Mouse (Mus musculus): ENCODE data around the gene Hist2h2bb. TPM values are rescaled to one million over a fixed set of nuclear protein-coding genes. Genes with fewer than 3 reads are reported as not detected.
"Not testable (repeated sequence)": the region's sequence is repeated elsewhere in the genome, so short reads cannot be mapped to it uniquely, and the experiment has no call there.

The Hist2h2bb gene
- polyA plus RNA-seq, 1 experiment = 0.97 TPM

GRCm38 (mm10) chr3:96236834-96237334, 32.7 kb upstream of the Hist2h2bb start:
- Histone ChIP-seq H3K27me3 (replicated peaks; ENCODE audit: control insufficient read depth, insufficient read depth, low read length) (no peaks in the 10 kb centered on the region), H3K4me3 (ENCODE audit: insufficient read depth, low read depth, low read length) (no peak overlapping the region), H3K36me3 (ENCODE audit: control insufficient read depth, insufficient read depth, low read length) (no peaks in the 10 kb centered on the region), H3K4me1 (ENCODE audit: control insufficient read depth, insufficient read depth, low read length) (peaks cover 3% of the 10 kb centered on the region; the same call in 1 of the 2 replicates), H3K27ac (ENCODE audit: insufficient read depth, low read depth, low read length) (no peak overlapping the region)
- DNase-seq = no peak
- no peak for TF ChIP-seq CTCF (conservative IDR thresholded peaks at IDR 0.05; ENCODE audit: insufficient read depth, insufficient read length, low read depth, low read length)
- TF ChIP-seq POLR2A (IDR thresholded peaks at IDR 0.05; ENCODE audit: low read depth, low read length) = no peak
- 70% methylated on average over 4 of the region's 4 CpGs for WGBS

- H3K36me3 ChIP-seq (ENCODE audit: control insufficient read depth, insufficient read depth, low read length) = no peaks in the 10 kb centered on the region
- no peaks in the 10 kb centered on the region for H3K27me3 ChIP-seq (replicated peaks; ENCODE audit: control insufficient read depth, insufficient read depth, low read length)
- H3K4me3 ChIP-seq (ENCODE audit: insufficient read depth, low read depth, low read length) = no peak overlapping the region
- WGBS = 79% methylated on average over 7 of the region's 7 CpGs
- DNase-seq = no peak
- no peak overlapping the region for H3K27ac ChIP-seq (ENCODE audit: insufficient read depth, low read depth, low read length)
- peaks cover 3% of the 10 kb centered on the region; the same call in 1 of the 2 replicates for H3K4me1 ChIP-seq (ENCODE audit: control insufficient read depth, insufficient read depth, low read length)
- TF ChIP-seq POLR2A (IDR thresholded peaks at IDR 0.05; ENCODE audit: low read depth, low read length) (no peak), CTCF (conservative IDR thresholded peaks at IDR 0.05; ENCODE audit: insufficient read depth, insufficient read length, low read depth, low read length) (no peak)
Measured at GRCm38 (mm10) chr3:96237335-96237903, 32.1 kb upstream of the Hist2h2bb start.

- H3K4me3 ChIP-seq (ENCODE audit: insufficient read depth, low read depth, low read length) = no peak overlapping the region
- no peaks in the 10 kb centered on the region for H3K36me3 ChIP-seq (ENCODE audit: control insufficient read depth, insufficient read depth, low read length)
- WGBS = 24% methylated on average over 12 of the region's 12 CpGs
- H3K4me1 ChIP-seq (ENCODE audit: control insufficient read depth, insufficient read depth, low read length) = peaks cover 3% of the 10 kb centered on the region; the same call in 1 of the 2 replicates
- no peak for DNase-seq
- no peak for TF ChIP-seq CTCF (conservative IDR thresholded peaks at IDR 0.05; ENCODE audit: insufficient read depth, insufficient read length, low read depth, low read length)
- TF ChIP-seq POLR2A (IDR thresholded peaks at IDR 0.05; ENCODE audit: low read depth, low read length) = no peak
- no peak overlapping the region for H3K27ac ChIP-seq (ENCODE audit: insufficient read depth, low read depth, low read length)
- H3K27me3 ChIP-seq (replicated peaks; ENCODE audit: control insufficient read depth, insufficient read depth, low read length) = no peaks in the 10 kb centered on the region
Measured at GRCm38 (mm10) chr3:96237904-96238511, 31.5 kb upstream of the Hist2h2bb start.

- Histone ChIP-seq H3K4me3 (ENCODE audit: insufficient read depth, low read depth, low read length) (peak within 1 kb of the TSS; percentile 65), H3K27ac (ENCODE audit: insufficient read depth, low read depth, low read length) (peak within 1 kb of the TSS; percentile 86)
- WGBS = 3% methylated on average over 22 of the region's 68 CpGs
- H3K4me1 ChIP-seq (ENCODE audit: control insufficient read depth, insufficient read depth, low read length); H3K27me3 ChIP-seq (replicated peaks; ENCODE audit: control insufficient read depth, insufficient read depth, low read length); H3K36me3 ChIP-seq (ENCODE audit: control insufficient read depth, insufficient read depth, low read length): not testable (repeated sequence)
- peak; percentile 73 for DNase-seq
Measured at GRCm38 (mm10) chr3:96238954-96239793, 30.4 kb upstream of the Hist2h2bb start, which contains the start of gene Hist2h3c2. Gene Hist2h3c2 (minus strand): TSS chr3:96239127.

GRCm38 (mm10) chr3:96239949-96240798, 29.4 kb upstream of the Hist2h2bb start, which contains the start of gene Hist2h2aa2:
Gene Hist2h2aa2 (minus strand): TSS chr3:96240276.
- WGBS = 2% methylated on average over 44 of the region's 85 CpGs
- not testable (repeated sequence) for H3K36me3 ChIP-seq (ENCODE audit: control insufficient read depth, insufficient read depth, low read length); H3K27me3 ChIP-seq (replicated peaks; ENCODE audit: control insufficient read depth, insufficient read depth, low read length)
- Histone ChIP-seq H3K4me3 (ENCODE audit: insufficient read depth, low read depth, low read length) (peak within 1 kb of the TSS; percentile 65), H3K4me1 (ENCODE audit: control insufficient read depth, insufficient read depth, low read length) (peaks cover 10% of the 10 kb centered on the region; the same call in 1 of the 2 replicates), H3K27ac (ENCODE audit: insufficient read depth, low read depth, low read length) (peak within 1 kb of the TSS; percentile 86)
- peak; percentile 99 for DNase-seq
- TF ChIP-seq POLR2A (IDR thresholded peaks at IDR 0.05; ENCODE audit: low read depth, low read length) = peak; percentile 27

- TF ChIP-seq CTCF (conservative IDR thresholded peaks at IDR 0.05; ENCODE audit: insufficient read depth, insufficient read length, low read depth, low read length) = no peak
- no peak for TF ChIP-seq POLR2A (IDR thresholded peaks at IDR 0.05; ENCODE audit: low read depth, low read length)
- 81% methylated on average over 9 of the region's 9 CpGs for WGBS
- Histone ChIP-seq H3K36me3 (ENCODE audit: control insufficient read depth, insufficient read depth, low read length) (no peaks in the 10 kb centered on the region), H3K4me1 (ENCODE audit: control insufficient read depth, insufficient read depth, low read length) (peaks cover 10% of the 10 kb centered on the region; the same call in 1 of the 2 replicates), H3K27me3 (replicated peaks; ENCODE audit: control insufficient read depth, insufficient read depth, low read length) (no peaks in the 10 kb centered on the region), H3K4me3 (ENCODE audit: insufficient read depth, low read depth, low read length) (no peak overlapping the region), H3K27ac (ENCODE audit: insufficient read depth, low read depth, low read length) (no peak overlapping the region)
- DNase-seq = peak; percentile 9
Measured at GRCm38 (mm10) chr3:96240799-96241197, 28.8 kb upstream of the Hist2h2bb start.

Data from kidney, adult 2 months (tissue).